Mouse (Mus musculus): Measurements from ENCODE around the gene Ksr1. TPM values are rescaled to one million over a fixed set of nuclear protein-coding genes. Genes with fewer than 3 reads are reported as not detected.

Ksr1 gene
- total RNA-seq, 2 experiments from 2014 or later: 103 to 118 TPM

DNA sequence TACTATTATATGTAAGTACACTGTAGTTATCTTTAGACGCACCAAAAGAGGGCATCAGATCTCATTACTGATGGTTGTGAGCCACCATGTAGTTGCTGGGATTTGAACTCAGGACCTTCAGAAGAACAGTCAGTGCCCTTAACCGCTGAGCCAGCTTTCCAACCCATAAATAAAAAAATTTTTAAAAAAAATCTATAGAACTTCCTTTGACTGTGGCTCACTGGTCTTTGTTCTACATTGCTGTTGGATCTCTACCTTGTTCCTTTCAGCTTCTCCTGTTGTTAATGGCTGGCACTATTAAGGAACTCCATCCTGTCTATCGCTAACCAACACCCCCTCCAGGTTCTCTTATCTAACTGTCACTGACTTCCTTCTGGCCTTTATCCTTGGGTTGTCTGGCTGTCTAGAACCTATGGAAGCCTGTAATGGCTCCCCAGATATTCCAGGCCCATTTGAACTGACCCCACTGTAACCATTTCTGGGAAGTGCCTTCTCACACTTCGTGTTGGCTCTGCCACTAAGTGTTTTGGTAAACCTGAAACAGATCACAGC is 166.0 kb downstream of the Ksr1 start:
- DNase-seq: no peak

DNA sequence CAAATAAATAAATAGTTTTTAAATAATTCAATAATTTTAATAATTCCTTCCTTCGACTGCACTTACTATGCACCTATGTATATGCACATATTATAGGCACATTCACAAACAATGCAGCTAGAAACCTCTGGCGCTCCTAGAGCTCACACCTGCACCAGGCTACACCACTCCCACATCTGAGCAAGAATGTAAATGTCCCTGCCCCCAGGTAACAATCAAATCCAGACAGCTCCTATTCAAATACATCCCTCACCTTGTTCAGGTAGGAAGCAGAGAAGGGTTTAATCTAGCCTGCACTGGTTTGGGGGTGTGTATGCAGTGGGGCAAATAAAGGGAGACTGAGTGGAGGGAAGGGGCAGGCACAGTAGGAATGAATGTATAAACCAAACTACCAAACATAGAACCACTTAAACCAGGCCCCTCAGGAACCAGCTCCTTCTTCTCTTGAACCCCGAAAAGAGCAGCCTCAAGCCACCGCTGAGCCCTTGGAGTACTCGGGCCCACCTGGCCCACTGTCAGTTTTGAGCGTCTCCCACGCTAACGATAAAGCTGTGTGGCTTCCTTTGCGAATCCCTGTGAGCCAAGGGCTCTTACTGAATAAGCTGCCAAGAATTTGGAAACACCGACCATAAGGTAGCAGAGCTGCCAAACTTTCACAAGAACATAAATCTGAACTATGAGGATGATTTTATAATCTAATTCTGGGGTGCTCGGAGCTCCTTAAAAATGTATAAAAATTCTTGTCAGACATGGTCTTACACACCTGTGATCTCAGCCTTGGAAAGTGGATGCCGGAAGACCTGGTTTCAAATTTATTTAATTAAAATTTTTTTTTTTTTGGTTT is 167.8 kb downstream of the Ksr1 start:
- no peak for DNase-seq

DNA sequence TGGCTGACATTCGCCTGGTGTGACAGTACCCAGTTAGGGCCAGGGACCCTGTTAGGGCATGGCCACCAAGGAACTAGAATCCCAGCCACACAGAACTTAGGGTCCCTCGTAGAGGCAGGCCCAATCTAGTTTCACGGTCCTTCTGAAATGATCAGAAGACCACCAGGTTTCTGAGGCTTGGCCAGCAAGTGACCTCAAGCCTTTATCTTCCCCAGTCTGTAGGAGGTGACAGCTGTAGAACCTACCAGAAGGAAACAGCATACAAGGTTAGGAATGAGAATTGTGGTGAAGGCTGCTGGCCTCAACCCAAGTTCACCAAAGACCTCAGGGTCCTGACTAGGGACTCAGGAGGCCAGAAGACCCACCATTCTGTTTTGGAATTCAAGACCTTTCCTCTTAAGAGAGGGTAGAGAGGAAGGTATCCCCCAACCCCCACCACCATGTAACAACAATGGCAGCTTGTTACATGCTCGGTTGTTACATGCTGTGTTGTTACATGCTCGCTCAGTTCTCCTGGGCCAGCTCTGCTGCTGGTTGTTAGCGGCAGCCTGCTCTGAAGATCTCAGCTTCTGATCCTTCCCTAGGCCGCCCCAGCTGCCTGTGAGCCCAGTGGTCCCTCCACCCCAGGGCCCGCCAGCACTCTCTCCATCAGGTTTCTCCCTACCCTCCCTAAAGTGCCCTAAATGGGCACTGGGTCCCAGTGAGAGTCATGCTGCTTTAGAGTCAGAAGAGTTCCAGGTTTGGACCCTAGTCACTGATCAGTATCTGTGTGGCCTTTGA is 169.3 kb downstream of the Ksr1 start:
- no peak for DNase-seq

DNA sequence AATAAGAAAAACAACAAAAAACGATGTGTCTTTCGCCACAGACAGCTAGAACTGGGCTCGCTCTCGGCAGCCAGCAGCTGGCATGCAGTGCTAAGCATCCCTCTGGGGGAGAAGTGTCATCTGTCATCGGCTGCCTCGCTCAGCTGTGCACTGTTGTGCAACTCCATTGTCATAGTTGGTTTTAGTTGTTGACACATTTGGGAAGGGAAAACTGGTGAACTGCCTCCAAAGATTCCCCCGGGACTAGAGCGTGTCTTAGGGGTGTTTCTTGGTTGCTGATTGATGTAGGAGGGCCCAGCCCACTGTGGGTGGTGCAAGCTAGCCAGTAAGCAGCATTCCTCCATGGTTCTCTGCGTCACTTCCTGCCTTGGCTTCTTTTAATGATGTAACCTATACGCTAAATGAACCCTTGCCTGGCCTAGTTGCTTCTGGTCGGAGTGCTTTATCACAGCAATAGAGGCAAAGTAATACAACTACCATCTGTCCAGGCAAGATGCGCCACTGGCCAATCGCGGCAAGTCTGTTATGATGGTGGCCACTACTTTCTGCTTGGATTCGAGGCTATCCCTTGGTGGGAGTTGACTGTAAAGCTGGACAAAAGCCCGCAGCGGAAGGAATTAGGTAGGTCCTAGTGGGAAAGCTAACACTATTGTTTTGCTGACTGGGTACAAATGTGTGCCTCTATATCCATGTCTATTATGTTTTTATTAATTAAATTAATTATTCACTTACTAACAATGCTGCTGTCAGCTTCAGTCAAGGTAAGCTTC is 172.6 kb downstream of the Ksr1 start:
- peak; percentile 41 for DNase-seq

DNA sequence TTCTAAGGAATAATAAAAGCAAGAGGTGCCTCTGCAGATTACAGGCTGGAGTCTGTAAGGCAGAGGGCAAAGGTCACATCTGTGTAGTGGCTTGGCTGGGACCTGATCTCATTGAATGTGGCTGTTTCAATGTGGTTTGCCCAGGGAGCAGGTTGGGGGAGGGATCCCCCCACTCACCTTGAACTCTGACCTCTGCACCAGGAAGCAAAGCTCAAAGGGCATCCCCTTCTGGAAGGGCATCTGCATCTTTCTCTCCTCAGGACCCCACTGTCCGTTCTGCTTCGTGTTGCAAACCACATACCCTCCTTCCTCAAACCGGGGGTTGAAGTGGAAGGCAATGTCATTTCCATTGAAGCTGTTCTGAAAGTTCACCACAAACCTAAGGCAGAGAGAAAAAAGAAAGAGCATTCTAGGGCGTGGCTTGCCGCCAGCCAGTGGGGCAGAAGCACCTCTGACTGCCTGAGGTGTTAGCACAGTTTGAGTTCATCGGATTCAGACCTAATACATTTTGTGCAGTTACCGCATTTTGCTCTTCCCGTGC is 173.3 kb downstream of the Ksr1 start:
- no peak for DNase-seq

DNA sequence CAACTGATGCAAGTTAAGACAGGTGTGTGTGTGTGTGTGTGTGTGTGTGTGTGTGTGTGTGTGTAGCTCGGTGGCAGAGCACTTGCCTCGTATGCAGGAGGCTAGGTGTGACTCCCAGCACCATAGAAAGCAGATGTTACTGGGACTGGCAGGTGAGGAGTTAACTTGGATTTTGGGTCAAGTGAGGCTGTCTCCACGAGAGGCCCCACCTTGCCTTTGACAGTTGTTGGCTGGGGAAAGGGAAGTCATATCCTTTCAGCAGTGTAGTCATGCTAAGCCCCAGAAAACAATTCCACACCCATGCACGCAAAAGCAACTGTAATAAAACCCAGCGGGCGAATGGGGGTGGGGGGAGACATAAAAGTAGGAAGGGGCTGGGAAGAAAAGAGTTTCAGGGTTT is 173.9 kb downstream of the Ksr1 start:
- no peak for DNase-seq

DNA sequence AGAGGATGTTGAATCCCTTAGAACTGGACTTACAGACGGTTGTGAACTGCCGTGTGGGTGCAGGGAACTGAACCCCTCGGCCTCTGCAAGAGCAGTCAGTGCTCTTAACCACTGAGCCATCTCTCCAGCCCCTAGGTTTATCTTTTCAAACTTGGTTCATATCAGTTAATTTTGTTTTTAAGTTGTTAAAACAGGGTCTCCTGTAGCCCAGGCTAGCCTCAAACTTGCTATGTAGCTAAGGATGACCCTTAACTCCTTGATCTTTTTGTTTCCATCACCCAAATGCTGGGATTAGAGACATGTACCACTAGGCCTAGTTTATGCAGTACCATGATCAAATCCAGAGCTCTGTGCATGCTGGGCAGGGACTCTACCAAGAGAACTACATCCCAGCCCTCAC is 174.5 kb downstream of the Ksr1 start:
- DNase-seq: no peak

DNA sequence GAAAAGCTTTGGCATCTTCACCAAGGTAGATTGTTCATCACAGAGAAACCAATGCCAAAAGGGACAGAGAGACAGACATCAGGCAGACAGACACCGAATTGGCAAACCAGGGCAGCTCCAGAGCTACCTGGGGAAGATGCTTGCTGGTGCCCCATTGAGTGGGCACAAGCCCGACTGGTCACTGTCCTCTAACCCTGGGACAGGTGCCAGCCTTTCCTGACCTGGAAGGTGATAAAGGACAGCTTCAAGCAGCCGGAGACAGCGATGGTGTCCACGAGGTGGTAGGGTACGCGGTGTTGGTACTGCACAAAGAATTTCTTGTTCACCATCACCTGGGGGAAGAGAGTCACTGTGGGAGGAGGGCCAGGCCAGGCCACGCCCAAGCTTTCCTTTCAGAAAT is 175.1 kb downstream of the Ksr1 start:
- no peak for DNase-seq

DNA sequence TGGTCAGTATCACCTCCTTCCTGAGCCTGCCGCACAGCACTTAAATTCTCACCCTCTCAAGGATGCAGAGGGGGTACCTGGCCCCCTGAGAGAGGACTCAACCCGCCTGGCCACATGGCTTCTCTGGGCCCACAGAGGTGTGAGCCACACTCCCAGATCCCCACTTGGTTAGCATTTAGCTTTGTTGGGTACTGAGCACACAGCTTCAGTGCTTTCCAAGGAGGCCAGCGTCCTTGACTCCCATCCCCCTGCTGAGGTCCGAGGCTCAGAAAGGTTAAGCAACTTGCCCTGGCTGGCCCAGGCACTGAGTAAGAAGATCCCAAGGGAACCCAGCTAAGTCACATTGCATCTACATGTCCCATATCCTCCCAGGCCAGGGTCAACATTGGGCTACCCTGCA is 178.1 kb downstream of the Ksr1 start:
- DNase-seq: no peak

DNA sequence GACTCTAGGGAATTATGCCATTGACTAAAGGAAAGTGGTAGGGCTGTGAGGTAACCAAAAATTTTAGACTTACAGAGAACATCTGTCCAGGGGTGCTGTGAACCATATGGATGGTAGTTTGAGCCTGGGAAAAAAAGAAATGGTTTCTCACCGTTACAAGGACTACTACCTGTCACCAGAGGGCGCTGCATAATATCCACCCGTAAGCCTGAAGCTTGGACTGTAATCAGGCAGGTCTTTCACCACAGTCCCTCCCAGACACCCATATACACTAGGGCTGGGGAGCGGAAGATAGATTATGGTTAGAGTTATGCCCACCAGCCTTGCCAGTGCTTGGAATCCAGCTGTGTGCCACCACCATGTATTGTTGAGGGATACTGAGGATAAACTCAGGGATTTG is 178.8 kb downstream of the Ksr1 start:
- peak; percentile 59 for DNase-seq

Other genes with a start within 250 kb of the Ksr1 start
- 1 to 10 TPM; 3.8 to 6.3 TPM for gene Nos2, start 225.6 kb downstream of the Ksr1 start, total RNA-seq (2021)
- gene Lgals9, start 161.5 kb downstream of the Ksr1 start, total RNA-seq (2021): 10 to 100 TPM; 21.6 to 25.8 TPM
- 10 to 100 TPM; 32.1 to 44.6 TPM for gene Wsb1, start 108.3 kb upstream of the Ksr1 start, total RNA-seq (2021)
- gene Gm9964, start 150.5 kb upstream of the Ksr1 start, total RNA-seq (2021): not detected
- 10 to 100 TPM; 29.7 to 36.9 TPM for gene Nf1, start 193.3 kb upstream of the Ksr1 start, total RNA-seq (2021)